Mouse (Mus musculus) forebrain, embryonic 16.5 days (tissue): ENCODE measurements around the gene Allc. TPM values are rescaled to one million over a fixed set of nuclear protein-coding genes. Genes with fewer than 3 reads are reported as not detected.

Experiments used
- ATAC-seq: fragments of 200-750 bp; cut with Nextera tagmentation; 2 replicates; pipeline ENCODE4 v1.8.0; 2017; ENCODE audit warnings: mild to moderate bottlenecking, moderate library complexity
- H3K27ac ChIP-seq: fragments of 300-500 bp; sonication (generic); 2 replicates; pipeline ENCODE4 v1.5.1; 2014; ENCODE audit warnings: low read length, control low read depth
- H3K27me3 ChIP-seq: fragments of 300-500 bp; sonication (generic); replicated peaks from 2 replicates; pipeline ENCODE4 v1.6.1; 2014; ENCODE audit warnings: low read length; ENCODE audit not compliant: control insufficient read depth, insufficient read depth
- H3K36me3 ChIP-seq: fragments of 300-500 bp; sonication (generic); 2 replicates; pipeline ENCODE4 v1.6.1; 2014; ENCODE audit not compliant: control insufficient read depth, insufficient read depth
- H3K4me1 ChIP-seq: fragments of 300-500 bp; sonication (generic); replicated peaks from 2 replicates; pipeline ENCODE4 v1.6.1; 2014; ENCODE audit warnings: low read length; ENCODE audit not compliant: control insufficient read depth, insufficient read depth
- H3K4me2 ChIP-seq: fragments of 300-500 bp; sonication (generic); 2 replicates; pipeline ENCODE4 v1.6.1; 2014; ENCODE audit warnings: mild to moderate bottlenecking, low read length, control low read depth
- H3K4me3 ChIP-seq: fragments of 300-500 bp; sonication (generic); replicated peaks from 2 replicates; pipeline ENCODE4 v1.5.1; 2014; ENCODE audit warnings: mild to moderate bottlenecking, low read length, control low read depth
- H3K9ac ChIP-seq: fragments of 300-500 bp; sonication (generic); replicated peaks from 2 replicates; pipeline ENCODE4 v1.6.1; 2014; ENCODE audit warnings: low read depth, low read length, control low read depth
- H3K9me3 ChIP-seq: fragments of 300-500 bp; sonication (generic); 2 replicates; pipeline ENCODE4 v1.6.1; 2016; ENCODE audit warnings: low read length; ENCODE audit not compliant: control insufficient read depth
- WGBS: fragments of 180-500 bp; shearing (Covaris S2); extraction: QIAGEN DNeasy Blood & Tissue Kit; methylation state at CpG from one replicate; pipeline ENCODE4 v1.1.7; 2014; 5-methylcytosine and 5-hydroxymethylcytosine counted together
- polyA plus RNA-seq: library from polyadenylated mRNA; unstranded; fragments of >200 nt; fragmentation: Nextera tagmentation; extraction: Ambion mirVana; gene quantifications from 2 replicates; pipeline ENCODE4 v1.2.1, GENCODE M21; 2015

The Allc gene
- polyA plus RNA-seq, result 0.15 and 0.48 TPM in 2 replicates

DNA sequence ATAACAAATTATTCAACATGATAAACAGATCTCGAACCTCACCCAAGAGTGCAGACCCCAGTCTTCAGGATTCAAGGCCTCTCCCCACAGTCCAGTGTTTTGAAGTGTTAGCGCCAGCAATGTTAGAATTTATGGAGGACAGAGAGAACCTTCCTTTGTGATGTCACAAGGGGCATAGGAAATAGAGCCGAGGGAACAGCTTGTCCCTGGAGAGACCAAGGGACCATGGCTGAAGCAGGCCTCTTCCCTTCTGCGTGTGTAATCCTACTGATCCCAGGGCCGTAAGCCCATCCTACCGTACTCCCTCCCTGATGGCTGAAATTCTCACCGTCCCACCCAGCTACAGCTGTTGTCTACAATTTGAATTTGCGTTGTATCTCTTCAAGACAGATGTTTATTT, at the start of gene Allc:
Allc (minus strand) TSS at position 101 of the 400 bp plus-strand sequence.
- Histone ChIP-seq H3K27ac (no peak within 1 kb of the TSS), H3K27me3 (no peaks in the 10 kb centered on the region), H3K4me1 (peaks cover 8% of the 10 kb centered on the region; the same call in 1 of the 2 replicates), H3K4me2 (no peak within 1 kb of the TSS), H3K4me3 (no peak within 1 kb of the TSS), H3K36me3 (no peaks in the 10 kb centered on the region), H3K9me3 (no peaks in the 10 kb centered on the region), H3K9ac (no peak within 1 kb of the TSS)
- ATAC-seq, result no peak
- 91% methylated on average over 8 of the region's 8 CpGs for WGBS

DNA sequence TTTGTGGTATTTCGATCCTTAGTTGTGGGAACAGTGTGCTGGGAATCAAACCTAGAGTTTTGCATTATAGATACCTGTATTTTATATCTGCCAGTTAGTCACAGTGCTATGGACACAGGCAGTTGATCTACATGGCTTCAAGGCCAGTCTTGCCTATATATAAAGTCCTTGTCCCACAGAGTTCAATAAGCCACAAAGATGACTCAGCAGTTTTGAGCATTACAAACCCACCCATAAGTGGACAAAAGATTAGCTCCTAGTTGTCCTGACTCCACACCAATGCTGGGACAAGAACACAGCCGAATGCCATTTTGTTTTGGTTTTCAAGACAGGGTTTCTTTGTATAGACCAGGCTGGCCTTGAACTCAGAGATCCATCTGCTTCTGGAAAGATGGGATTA, 46.1 kb upstream of the Allc start:
- 92% methylated on average over 2 of the region's 2 CpGs for WGBS
- no peaks in the 10 kb centered on the region for H3K27me3 ChIP-seq
- H3K4me2 ChIP-seq, result no peak overlapping the region
- H3K9ac ChIP-seq, result no peak overlapping the region
- peaks cover 8% of the 10 kb centered on the region for H3K4me1 ChIP-seq
- H3K27ac ChIP-seq, result no peak overlapping the region
- peaks cover 45% of the 10 kb centered on the region for H3K36me3 ChIP-seq
- no peaks in the 10 kb centered on the region for H3K9me3 ChIP-seq
- no peak for ATAC-seq
- no peak overlapping the region for H3K4me3 ChIP-seq

- Histone ChIP-seq H3K9ac (no peak overlapping the region), H3K27me3 (no peaks in the 10 kb centered on the region), H3K4me2 (no peak overlapping the region), H3K9me3 (no peaks in the 10 kb centered on the region), H3K4me1 (0 out of 2 replicates have a peak, but pooled peaks cover 3% of the 10 kb centered on the region), H3K27ac (no peak overlapping the region), H3K36me3 (peaks cover 32% of the 10 kb centered on the region), H3K4me3 (no peak overlapping the region)
- WGBS, result 79% methylated on average over 4 of the region's 4 CpGs
- ATAC-seq, result no peak
These were observed 44.8 kb upstream of the Allc start for GRCm38 (mm10) chr12:28627092-28627491.

- Histone ChIP-seq H3K9me3 (no peaks in the 10 kb centered on the region), H3K4me3 (no peak overlapping the region), H3K36me3 (peaks cover 21% of the 10 kb centered on the region), H3K27ac (no peak overlapping the region), H3K4me2 (no peak overlapping the region), H3K27me3 (no peaks in the 10 kb centered on the region), H3K9ac (no peak overlapping the region), H3K4me1 (0 out of 2 replicates have a peak, but pooled peaks cover 5% of the 10 kb centered on the region)
- 86% methylated on average over 7 of the region's 7 CpGs for WGBS
- no peak for ATAC-seq
These were observed 43.1 kb upstream of the Allc start for GRCm38 (mm10) chr12:28625407-28625806.

GRCm38 (mm10) chr12:28624251-28624650, 41.9 kb upstream of the Allc start:
- Histone ChIP-seq H3K4me3 (no peak overlapping the region), H3K9ac (no peak overlapping the region), H3K27ac (no peak overlapping the region), H3K4me1 (0 out of 2 replicates have a peak, but pooled peaks cover 5% of the 10 kb centered on the region), H3K4me2 (no peak overlapping the region), H3K36me3 (peaks cover 9% of the 10 kb centered on the region), H3K27me3 (no peaks in the 10 kb centered on the region), H3K9me3 (no peaks in the 10 kb centered on the region)
- 90% methylated on average over 2 of the region's 2 CpGs for WGBS
- no peak for ATAC-seq

- ATAC-seq, result no peak
- H3K36me3 ChIP-seq, result no peaks in the 10 kb centered on the region
- 0 out of 2 replicates have a peak, but pooled peaks cover 5% of the 10 kb centered on the region for H3K4me1 ChIP-seq
- no peak within 1 kb of the TSS for H3K4me3 ChIP-seq
- 72% methylated on average over 5 of the region's 5 CpGs for WGBS
- H3K27me3 ChIP-seq, result no peaks in the 10 kb centered on the region
- H3K4me2 ChIP-seq, result no peak within 1 kb of the TSS
- no peak within 1 kb of the TSS for H3K27ac ChIP-seq
- H3K9me3 ChIP-seq, result no peaks in the 10 kb centered on the region
- H3K9ac ChIP-seq, result no peak within 1 kb of the TSS
These were observed 40.9 kb upstream of the Allc start, which contains the start of gene Colec11 for GRCm38 (mm10) chr12:28623195-28623594. Gene Colec11 (minus strand): TSS chr12:28623377.

GRCm38 (mm10) chr12:28622641-28623040, 40.3 kb upstream of the Allc start:
- Histone ChIP-seq H3K4me2 (no peak overlapping the region), H3K4me1 (0 out of 2 replicates have a peak, but pooled peaks cover 5% of the 10 kb centered on the region), H3K36me3 (no peaks in the 10 kb centered on the region), H3K27ac (no peak overlapping the region), H3K9me3 (no peaks in the 10 kb centered on the region), H3K9ac (no peak overlapping the region), H3K4me3 (no peak overlapping the region), H3K27me3 (no peaks in the 10 kb centered on the region)
- ATAC-seq, result no peak
- WGBS, result 97% methylated on average over 1 of the region's 1 CpGs

DNA sequence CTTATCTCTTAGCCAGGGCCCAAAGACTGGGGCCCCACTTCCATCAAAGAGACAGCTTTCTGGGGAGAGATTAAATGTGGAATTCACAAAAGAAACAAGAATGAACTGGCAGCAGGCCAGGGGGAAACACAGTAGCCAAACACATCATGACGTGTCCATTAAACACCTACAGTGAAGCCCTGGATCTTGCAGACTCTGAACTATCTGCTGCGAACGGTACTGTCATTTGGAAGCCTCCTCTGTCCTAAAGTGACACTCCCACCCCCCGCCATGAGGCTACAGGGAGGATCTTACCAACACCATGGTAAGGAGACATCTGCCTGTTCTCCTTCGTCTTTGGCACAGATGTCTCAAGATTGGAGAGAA, 39.8 kb upstream of the Allc start:
- Histone ChIP-seq H3K27ac (no peak overlapping the region), H3K9ac (no peak overlapping the region), H3K4me1 (0 out of 2 replicates have a peak, but pooled peaks cover 5% of the 10 kb centered on the region), H3K36me3 (no peaks in the 10 kb centered on the region), H3K4me3 (no peak overlapping the region), H3K27me3 (no peaks in the 10 kb centered on the region), H3K4me2 (no peak overlapping the region), H3K9me3 (no peaks in the 10 kb centered on the region)
- no peak for ATAC-seq
- 45% methylated on average over 5 of the region's 5 CpGs for WGBS

DNA sequence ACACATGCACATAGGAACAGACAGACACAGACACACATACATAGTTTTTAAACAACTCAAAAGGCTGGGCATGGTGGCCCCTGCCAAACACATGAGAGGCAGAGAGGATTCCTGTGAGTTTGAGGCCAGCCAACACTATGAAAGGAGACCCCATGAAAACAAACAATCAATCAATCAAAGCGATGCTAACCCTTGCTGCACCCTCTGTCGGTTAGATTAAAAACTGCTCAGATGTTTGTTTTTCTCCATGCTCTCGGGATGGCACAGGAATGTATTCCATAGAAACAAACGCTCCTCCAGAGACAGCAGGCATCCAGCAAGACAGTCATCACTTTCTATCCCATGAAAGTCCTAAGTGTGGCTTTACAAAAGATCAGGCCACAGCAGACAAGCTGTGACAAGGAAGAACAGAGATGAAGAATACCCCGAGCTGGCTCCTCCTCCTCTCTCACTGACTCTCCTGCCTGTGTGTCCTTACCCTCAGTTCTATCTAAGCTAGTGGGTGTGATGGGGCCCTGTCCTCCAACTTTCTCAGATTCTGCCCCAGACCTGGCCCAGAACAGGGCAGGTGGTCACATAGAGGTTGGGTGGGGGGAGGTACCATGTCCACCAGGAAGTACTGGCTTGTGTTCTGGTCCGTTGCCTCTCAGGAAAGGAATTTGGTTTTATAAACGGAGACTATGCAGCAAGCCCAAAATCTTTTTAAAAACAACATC, 39.3 kb upstream of the Allc start:
- H3K36me3 ChIP-seq, result no peaks in the 10 kb centered on the region
- WGBS, result 33% methylated on average over 7 of the region's 7 CpGs
- no peak overlapping the region for H3K4me2 ChIP-seq
- no peak for ATAC-seq
- H3K27me3 ChIP-seq, result no peaks in the 10 kb centered on the region
- no peak overlapping the region for H3K4me3 ChIP-seq
- H3K4me1 ChIP-seq, result 0 out of 2 replicates have a peak, but pooled peaks cover 5% of the 10 kb centered on the region
- no peaks in the 10 kb centered on the region for H3K9me3 ChIP-seq
- H3K27ac ChIP-seq, result no peak overlapping the region
- H3K9ac ChIP-seq, result no peak overlapping the region
